Mouse (Mus musculus): Measurements from ENCODE around the gene Fcgr2b. TPM values are rescaled to one million over a fixed set of nuclear protein-coding genes. Genes with fewer than 3 reads are reported as not detected.

Gene Fcgr2b
- polyA plus RNA-seq, 1 experiment from 2014 or later = 4.3 TPM

- H3K27ac ChIP-seq (replicated peaks) = no peak overlapping the region
- H3K4me3 ChIP-seq (replicated peaks) = no peak overlapping the region
- no peak overlapping the region for H3K9ac ChIP-seq
- 54% methylated on average over 6 of the region's 6 CpGs for WGBS
- no peak overlapping the region for H3K4me2 ChIP-seq (replicated peaks)
- no peaks in the 10 kb centered on the region for H3K36me3 ChIP-seq
- H3K9me3 ChIP-seq (replicated peaks) = no peaks in the 10 kb centered on the region
- H3K4me1 ChIP-seq = no peaks in the 10 kb centered on the region
- H3K27me3 ChIP-seq = no peaks in the 10 kb centered on the region
- no peak for ATAC-seq (ENCODE audit: insufficient number of reproducible peaks, low FRiP score, low TSS enrichment, low read depth)
Measured at GRCm38 (mm10) chr1:170926941-170927340, 49.4 kb downstream of the Fcgr2b start.

- H3K9me3 ChIP-seq (replicated peaks) = no peaks in the 10 kb centered on the region
- H3K36me3 ChIP-seq = no peaks in the 10 kb centered on the region
- no peak overlapping the region for H3K27ac ChIP-seq (replicated peaks)
- no peaks in the 10 kb centered on the region for H3K4me1 ChIP-seq
- WGBS = 82% methylated on average over 6 of the region's 6 CpGs
- no peak overlapping the region for H3K9ac ChIP-seq
- no peaks in the 10 kb centered on the region for H3K27me3 ChIP-seq
- no peak overlapping the region for H3K4me2 ChIP-seq (replicated peaks)
- no peak overlapping the region for H3K4me3 ChIP-seq (replicated peaks)
- ATAC-seq (ENCODE audit: insufficient number of reproducible peaks, low FRiP score, low TSS enrichment, low read depth) = no peak
Measured at GRCm38 (mm10) chr1:170924485-170924884, 51.9 kb downstream of the Fcgr2b start.

GRCm38 (mm10) chr1:170919308-170919707 is 57.0 kb downstream of the Fcgr2b start:
- no peaks in the 10 kb centered on the region for H3K36me3 ChIP-seq
- no peaks in the 10 kb centered on the region for H3K9me3 ChIP-seq (replicated peaks)
- no peak overlapping the region for H3K4me3 ChIP-seq (replicated peaks)
- no peak for ATAC-seq (ENCODE audit: insufficient number of reproducible peaks, low FRiP score, low TSS enrichment, low read depth)
- no peaks in the 10 kb centered on the region for H3K27me3 ChIP-seq
- no peak overlapping the region for H3K27ac ChIP-seq (replicated peaks)
- H3K4me1 ChIP-seq = no peaks in the 10 kb centered on the region
- WGBS = 93% methylated on average over 8 of the region's 8 CpGs
- no peak overlapping the region for H3K9ac ChIP-seq
- no peak overlapping the region for H3K4me2 ChIP-seq (replicated peaks)

- no peak overlapping the region for H3K4me2 ChIP-seq (replicated peaks)
- H3K9me3 ChIP-seq (replicated peaks) = no peaks in the 10 kb centered on the region
- 69% methylated on average over 5 of the region's 5 CpGs for WGBS
- no peaks in the 10 kb centered on the region for H3K36me3 ChIP-seq
- no peak for ATAC-seq (ENCODE audit: insufficient number of reproducible peaks, low FRiP score, low TSS enrichment, low read depth)
- no peaks in the 10 kb centered on the region for H3K4me1 ChIP-seq
- H3K27me3 ChIP-seq = no peaks in the 10 kb centered on the region
- H3K9ac ChIP-seq = no peak overlapping the region
- no peak overlapping the region for H3K27ac ChIP-seq (replicated peaks)
- no peak overlapping the region for H3K4me3 ChIP-seq (replicated peaks)
Measured at GRCm38 (mm10) chr1:170915657-170916056, 60.7 kb downstream of the Fcgr2b start.

GRCm38 (mm10) chr1:170912891-170913615 is 63.3 kb downstream of the Fcgr2b start, which contains the start of gene Fcrlb:
Gene Fcrlb, minus strand, starts transcription at chr1:170912941.
- peaks cover 16% of the 10 kb centered on the region for H3K27me3 ChIP-seq
- no peak for ATAC-seq (ENCODE audit: insufficient number of reproducible peaks, low FRiP score, low TSS enrichment, low read depth)
- H3K9me3 ChIP-seq (replicated peaks) = no peaks in the 10 kb centered on the region
- H3K27ac ChIP-seq (replicated peaks) = no peak within 1 kb of the TSS
- H3K4me1 ChIP-seq = peaks cover 7% of the 10 kb centered on the region
- H3K9ac ChIP-seq = no peak within 1 kb of the TSS
- H3K4me3 ChIP-seq (replicated peaks) = no peak within 1 kb of the TSS
- H3K4me2 ChIP-seq (replicated peaks) = no peak within 1 kb of the TSS
- 62% methylated on average over 5 of the region's 5 CpGs for WGBS
- H3K36me3 ChIP-seq = no peaks in the 10 kb centered on the region

- H3K4me2 ChIP-seq (replicated peaks) = no peak overlapping the region
- no peak for ATAC-seq (ENCODE audit: insufficient number of reproducible peaks, low FRiP score, low TSS enrichment, low read depth)
- WGBS = 73% methylated on average over 11 of the region's 11 CpGs
- H3K9ac ChIP-seq = no peak overlapping the region
- H3K4me3 ChIP-seq (replicated peaks) = no peak overlapping the region
- H3K27ac ChIP-seq (replicated peaks) = no peak overlapping the region
- H3K9me3 ChIP-seq (replicated peaks) = no peaks in the 10 kb centered on the region
- peaks cover 16% of the 10 kb centered on the region for H3K4me1 ChIP-seq
- H3K27me3 ChIP-seq = peaks cover 25% of the 10 kb centered on the region
- no peaks in the 10 kb centered on the region for H3K36me3 ChIP-seq
Measured at GRCm38 (mm10) chr1:170911907-170912660, 64.3 kb downstream of the Fcgr2b start.

Other genes starting within 250 kb of the Fcgr2b start
- 8.9 and 9.2 TPM in 2 replicates for gene Atf6, start 108.8 kb downstream of the Fcgr2b start, polyA plus RNA-seq (2015; fragmentation: Nextera tagmentation; extraction: Ambion mirVana)
- 0.33 and 0.72 TPM in 2 replicates for gene Gm26620, start 91.5 kb downstream of the Fcgr2b start, polyA plus RNA-seq (2015; fragmentation: Nextera tagmentation; extraction: Ambion mirVana)
- gene Dusp12, start 91.0 kb downstream of the Fcgr2b start, polyA plus RNA-seq (2015; fragmentation: Nextera tagmentation; extraction: Ambion mirVana) = 41.0 and 43.5 TPM in 2 replicates
- 0.12 TPM in 1 of 2 replicates, not detected in the other for gene Fcrlb, start 63.6 kb downstream of the Fcgr2b start, polyA plus RNA-seq (2015; fragmentation: Nextera tagmentation; extraction: Ambion mirVana)
- gene Fcrla, start 49.0 kb downstream of the Fcgr2b start, polyA plus RNA-seq (2015; fragmentation: Nextera tagmentation; extraction: Ambion mirVana) = not detected in 2 replicates
- gene Fcgr4, start 42.4 kb upstream of the Fcgr2b start, polyA plus RNA-seq (2015; fragmentation: Nextera tagmentation; extraction: Ambion mirVana) = 0.53 and 1.8 TPM in 2 replicates
- 25.6 and 26.1 TPM in 2 replicates for gene Fcgr3, start 88.4 kb upstream of the Fcgr2b start, polyA plus RNA-seq (2015; fragmentation: Nextera tagmentation; extraction: Ambion mirVana)
- gene Cfap126, start 137.4 kb upstream of the Fcgr2b start, polyA plus RNA-seq (2015; fragmentation: Nextera tagmentation; extraction: Ambion mirVana) = 14.2 and 28.6 TPM in 2 replicates
- gene Sdhc, start 174.1 kb upstream of the Fcgr2b start, polyA plus RNA-seq (2015; fragmentation: Nextera tagmentation; extraction: Ambion mirVana) = 261 and 274 TPM in 2 replicates
- 6.8 and 8.5 TPM in 2 replicates for gene Mpz, start 174.2 kb upstream of the Fcgr2b start, polyA plus RNA-seq (2015; fragmentation: Nextera tagmentation; extraction: Ambion mirVana)
- 35.8 and 38.1 TPM in 2 replicates for gene Pcp4l1, start 219.7 kb upstream of the Fcgr2b start, polyA plus RNA-seq (2015; fragmentation: Nextera tagmentation; extraction: Ambion mirVana)
- 0.24 and 0.42 TPM in 2 replicates for gene Nr1i3, start 237.4 kb upstream of the Fcgr2b start, polyA plus RNA-seq (2015; fragmentation: Nextera tagmentation; extraction: Ambion mirVana)
- gene Tomm40l, start 246.0 kb upstream of the Fcgr2b start, polyA plus RNA-seq (2015; fragmentation: Nextera tagmentation; extraction: Ambion mirVana) = 29.5 and 30.0 TPM in 2 replicates
- gene Apoa2, start 248.5 kb upstream of the Fcgr2b start, polyA plus RNA-seq (2015; fragmentation: Nextera tagmentation; extraction: Ambion mirVana) = 1.3 and 1.9 TPM in 2 replicates